ENCODE assay signal across 8 mouse cellular contexts in the genomic region with DNA sequence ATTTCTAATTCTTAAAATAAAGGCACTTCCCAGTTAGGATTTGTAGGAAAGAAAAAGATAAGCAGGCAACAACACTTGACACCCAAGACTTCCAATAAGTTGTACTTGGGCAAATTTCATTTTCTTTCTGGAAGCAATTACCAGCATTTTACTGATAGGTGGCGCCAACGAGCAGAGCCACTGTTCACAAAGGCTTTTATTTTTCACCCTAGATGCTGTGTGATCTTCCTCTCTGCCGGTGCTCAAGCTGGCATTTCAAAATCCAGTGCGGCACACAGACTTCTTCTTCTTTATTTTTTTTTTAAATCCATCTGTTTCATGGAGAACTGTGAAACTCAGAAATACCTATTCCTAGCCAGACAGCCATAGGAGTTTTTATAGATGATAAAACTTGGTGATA.
DNase-seq lines count a peak whose midpoint lies in the region; ATAC-seq and TF ChIP-seq lines count a peak whose summit lies in the region.

No protein-coding gene starts in this region.

- 12% methylated on average over 4 of the region's 4 CpGs for WGBS in hindbrain, postnatal 0 days
- WGBS in limb, embryonic 10.5 days: 32% methylated on average over 4 of the region's 4 CpGs

- H3K4me3 ChIP-seq in hindbrain, postnatal 0 days (ENCODE audit: low read length): no peak overlapping the region
- H3K4me3 ChIP-seq in limb, embryonic 10.5 days: no peak overlapping the region

- no peaks in the 10 kb centered on the region for H3K36me3 ChIP-seq in hindbrain, postnatal 0 days (ENCODE audit: insufficient read depth, low read length)
- no peaks in the 10 kb centered on the region for H3K36me3 ChIP-seq in limb, embryonic 10.5 days

- no peak for ATAC-seq in CD4-positive, CD25-positive, alpha-beta regulatory T cell, adult 4 months
- no peak for ATAC-seq in hindbrain, postnatal 0 days

- no peaks in the 10 kb centered on the region for H3K27me3 ChIP-seq in hindbrain, postnatal 0 days (ENCODE audit: insufficient read depth, low read length)
- no peaks in the 10 kb centered on the region for H3K27me3 ChIP-seq in limb, embryonic 10.5 days (ENCODE audit: low read depth, poor library complexity, severe bottlenecking)

- no peak overlapping the region for H3K27ac ChIP-seq in hindbrain, postnatal 0 days
- H3K27ac ChIP-seq in limb, embryonic 10.5 days: no peak overlapping the region

- H3K9ac ChIP-seq in hindbrain, postnatal 0 days (replicated peaks; ENCODE audit: low read length): no peak overlapping the region

- TF ChIP-seq CTCF in hindbrain, postnatal 0 days (IDR thresholded peaks at IDR 0.05; ENCODE audit: low read depth): peak; percentile 83

- no peaks in the 10 kb centered on the region for H3K4me1 ChIP-seq in hindbrain, postnatal 0 days (ENCODE audit: insufficient read depth, low read length)
- no peaks in the 10 kb centered on the region for H3K4me1 ChIP-seq in limb, embryonic 10.5 days

- H3K4me2 ChIP-seq in hindbrain, postnatal 0 days (ENCODE audit: low read depth, low read length): no peak overlapping the region

- peak; percentile 64 for DNase-seq in CD4-positive, CD25-positive, alpha-beta regulatory T cell, adult 2 months (ENCODE audit: low read depth, low spot score)
- DNase-seq in ovary, postnatal 10 days (ENCODE audit: low spot score): peak; percentile 14
- no peak for DNase-seq in ovary, adult 18-20 months (ENCODE audit: low spot score)
- peak; percentile 54 to 73 for DNase-seq in cerebellum, postnatal 25 days
- peak; percentile 81 for DNase-seq in hindbrain, postnatal 0 days (ENCODE audit: low spot score)
- DNase-seq in limb, embryonic 10.5 days (ENCODE audit: low spot score): peak; percentile 37
- peak; percentile 58 for DNase-seq in right cerebral cortex, postnatal 14 days

- H3K9me3 ChIP-seq in hindbrain, postnatal 0 days (ENCODE audit: low read length): no peaks in the 10 kb centered on the region
- H3K9me3 ChIP-seq in limb, embryonic 10.5 days (replicated peaks): no peaks in the 10 kb centered on the region
